Mouse (Mus musculus) G1E (cell line): ENCODE results near the gene Tmem129.

Experiments
- CTCF ChIP-seq: IDR thresholded peaks from 2 replicates; pipeline ENCODE4 v1.5.1; 2012; ENCODE audit warnings: low read depth, low read length, inconsistent platforms, mixed read lengths
- TAL1 ChIP-seq: conservative IDR thresholded peaks from 2 replicates; pipeline ENCODE4 v1.6.1; 2012; ENCODE audit warnings: low read depth, low read length, inconsistent platforms, mixed read lengths

DNA sequence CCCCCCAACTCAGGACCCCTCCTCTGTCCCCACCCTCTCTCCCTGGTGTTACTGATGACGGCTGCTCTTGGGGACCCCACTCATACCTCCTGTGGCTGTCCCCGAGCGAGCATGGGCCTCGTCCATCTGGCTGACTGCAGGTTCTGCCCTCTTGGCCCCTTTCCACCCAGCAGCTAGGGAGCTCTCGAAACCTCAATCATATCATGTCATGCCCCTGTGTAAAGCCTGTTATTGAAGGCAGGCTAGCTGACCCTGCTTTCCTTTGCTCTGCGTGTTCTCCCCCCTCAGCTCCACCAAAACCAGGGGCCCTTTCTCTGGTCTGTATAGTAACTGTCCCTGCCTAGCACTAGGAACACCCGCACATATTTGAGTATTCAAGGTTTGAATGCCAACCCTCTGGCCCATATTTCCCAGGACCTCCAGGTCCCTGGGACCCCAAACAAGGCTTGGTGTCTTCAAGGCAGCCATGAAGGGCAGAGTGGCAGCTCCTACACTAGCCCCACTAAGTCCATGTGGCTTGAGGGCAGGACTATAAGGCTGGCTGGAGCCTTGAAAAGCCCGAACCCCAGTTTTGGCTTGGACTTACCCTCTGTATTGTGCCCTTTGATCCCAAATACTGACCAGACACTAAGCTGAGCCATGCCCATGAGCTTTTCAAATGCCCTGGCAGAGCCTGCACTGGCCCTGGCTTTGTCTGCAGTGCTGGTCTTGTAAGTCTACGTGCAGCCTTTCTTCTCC lies 47.6 kb upstream of the Tmem129 start:
- TF ChIP-seq CTCF (no peak), TAL1 (no peak)
